Mouse (Mus musculus) liver, adult 2 months (tissue): Measurements from ENCODE around the gene Arl10. TPM values are rescaled to one million over a fixed set of nuclear protein-coding genes. Genes with fewer than 3 reads are reported as not detected.
A peak's percentile ranks its signal among the peaks of the same experiment; 100 is the strongest.

ENCODE experiments used
- DNase-seq: peaks from one replicate; pipeline ENCODE4 v3.0.0-alpha.2; 2011; ENCODE audit warnings: low read depth, low spot score; ENCODE audit errors: extremely low read depth
- H3K27ac ChIP-seq: fragments of 200-500 bp; replicated peaks from 2 replicates; pipeline ENCODE4 v1.5.1; 2012; ENCODE audit warnings: low read depth, mild to moderate bottlenecking, control low read depth, inconsistent platforms, low read length; ENCODE audit not compliant: insufficient read depth
- H3K27me3 ChIP-seq: fragments of 200-500 bp; 2 replicates; pipeline ENCODE4 v1.6.1; 2012; ENCODE audit warnings: mild to moderate bottlenecking, moderate library complexity, low read length, inconsistent platforms; ENCODE audit not compliant: control insufficient read depth, insufficient read depth
- H3K36me3 ChIP-seq: fragments of 200-500 bp; 2 replicates; pipeline ENCODE4 v1.6.1; 2012; ENCODE audit warnings: low read length, inconsistent platforms; ENCODE audit not compliant: control insufficient read depth, insufficient read depth
- H3K4me1 ChIP-seq: fragments of 200-500 bp; 2 replicates; pipeline ENCODE4 v1.6.1; 2011; ENCODE audit warnings: low read length; ENCODE audit not compliant: control insufficient read depth, insufficient read depth
- H3K4me3 ChIP-seq: fragments of 200-500 bp; 2 replicates; pipeline ENCODE4 v1.5.1; 2011; ENCODE audit warnings: low read depth, mild to moderate bottlenecking, control low read depth, low read length, moderate library complexity; ENCODE audit not compliant: insufficient read depth
- H3K79me2 ChIP-seq: fragments of 200-500 bp; 2 replicates; pipeline ENCODE4 v1.6.1; 2012; ENCODE audit warnings: inconsistent platforms, mild to moderate bottlenecking, low read length, moderate library complexity; ENCODE audit not compliant: control insufficient read depth, insufficient read depth
- H3K9ac ChIP-seq: fragments of 200-500 bp; 2 replicates; pipeline ENCODE4 v1.6.1; 2012; ENCODE audit warnings: low read depth, mild to moderate bottlenecking, control low read depth, inconsistent platforms, low read length
- CTCF ChIP-seq: fragments of 200-500 bp; IDR thresholded peaks from 2 replicates; pipeline ENCODE4 v1.5.1; 2011; ENCODE audit warnings: low read depth, low read length, control low read depth
- POLR2A ChIP-seq: fragments of 200-500 bp; IDR thresholded peaks from 2 replicates; pipeline ENCODE4 v1.6.1; 2011; ENCODE audit warnings: low read length, control low read depth; ENCODE audit not compliant: insufficient read depth; ENCODE audit errors: extremely low read depth
- WGBS: fragments of 180-500 bp; shearing (Covaris S2); methylation state at CpG from one replicate; pipeline ENCODE4 v1.1.7; 2018; 5-methylcytosine and 5-hydroxymethylcytosine counted together
- polyA plus RNA-seq: library from polyadenylated mRNA; depleted of rRNA; stranded (reverse); fragments of >200 nt; gene quantifications from 2 replicates; pipeline ENCODE4 v1.2.3, GENCODE M21; 2012
- total RNA-seq: library from RNA; depleted of rRNA; stranded (reverse); fragments of >200 nt; gene quantifications from 2 replicates; pipeline ENCODE4 v1.2.3, GENCODE M21; 2014

The Arl10 gene
- total and polyA plus RNA-seq, 2 experiments = 4.2 to 5.2 TPM

GRCm38 (mm10) chr13:54557652-54558051 is 17.2 kb upstream of the Arl10 start:
- Histone ChIP-seq H3K4me1 (peaks cover 8% of the 10 kb centered on the region), H3K27ac (peak overlapping the region; percentile 22), H3K4me3 (no peak overlapping the region), H3K36me3 (peaks cover 52% of the 10 kb centered on the region), H3K9ac (no peak overlapping the region), H3K27me3 (no peaks in the 10 kb centered on the region), H3K79me2 (peaks cover 10% of the 10 kb centered on the region; the same call in 1 of the 2 replicates)
- no peak for DNase-seq
- 82% methylated on average over 1 of the region's 1 CpGs for WGBS
- no peak for TF ChIP-seq CTCF
- TF ChIP-seq POLR2A = no peak

- DNase-seq = no peak
- H3K79me2 ChIP-seq = peaks cover 16% of the 10 kb centered on the region; the same call in 1 of the 2 replicates
- H3K27ac ChIP-seq = no peak overlapping the region
- H3K9ac ChIP-seq = no peak overlapping the region
- no peak for TF ChIP-seq CTCF
- 64% methylated on average over 2 of the region's 2 CpGs for WGBS
- peaks cover 42% of the 10 kb centered on the region for H3K36me3 ChIP-seq
- no peaks in the 10 kb centered on the region for H3K27me3 ChIP-seq
- H3K4me3 ChIP-seq = no peak overlapping the region
- H3K4me1 ChIP-seq = peaks cover 13% of the 10 kb centered on the region
Measured at GRCm38 (mm10) chr13:54559656-54560055, 15.2 kb upstream of the Arl10 start.

DNA sequence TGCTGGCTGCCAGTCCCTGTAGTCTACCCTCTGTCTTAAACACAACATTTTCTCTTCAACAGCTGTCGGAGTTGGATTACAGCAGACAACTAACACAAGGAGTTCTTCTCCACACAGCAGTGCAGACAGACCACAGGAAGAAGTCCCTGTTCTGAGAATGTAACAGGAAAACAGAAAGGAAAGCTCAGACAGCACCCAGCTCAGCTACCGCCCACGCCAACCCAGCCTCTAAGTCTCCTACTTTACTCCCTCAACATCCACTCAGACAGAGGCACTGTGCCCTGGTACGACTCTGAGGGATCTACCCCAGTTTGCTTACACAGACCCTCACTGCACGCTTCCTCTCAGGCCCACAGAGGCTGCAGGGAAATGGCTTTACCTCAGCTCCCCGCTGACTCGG is 14.2 kb upstream of the Arl10 start:
- no peak for DNase-seq
- Histone ChIP-seq H3K79me2 (peaks cover 20% of the 10 kb centered on the region; the same call in 1 of the 2 replicates), H3K4me3 (no peak overlapping the region), H3K27me3 (no peaks in the 10 kb centered on the region), H3K4me1 (peaks cover 16% of the 10 kb centered on the region), H3K36me3 (peaks cover 38% of the 10 kb centered on the region), H3K9ac (no peak overlapping the region), H3K27ac (no peak overlapping the region)
- 96% methylated on average over 7 of the region's 7 CpGs for WGBS
- TF ChIP-seq CTCF (no peak), POLR2A (no peak)

DNA sequence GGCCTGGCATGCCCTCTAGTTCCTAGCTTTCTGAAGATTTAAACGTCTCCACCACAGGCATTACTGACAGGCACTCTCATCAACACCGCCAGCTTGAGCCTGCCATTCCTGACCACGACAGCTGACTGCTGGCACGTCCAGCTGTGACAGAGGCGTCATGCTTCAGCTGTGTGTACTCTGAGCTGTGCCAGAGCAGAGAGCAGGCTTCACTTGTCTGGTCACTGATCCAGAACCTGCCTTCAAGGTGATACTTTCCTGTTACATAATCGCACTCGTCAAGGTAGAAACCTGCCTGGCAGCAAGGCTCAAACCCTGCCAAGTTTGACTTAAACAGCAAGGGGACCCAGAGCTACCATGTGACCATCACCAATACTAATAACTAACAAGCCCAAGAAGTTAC is 12.3 kb upstream of the Arl10 start:
- 26% methylated on average over 7 of the region's 7 CpGs for WGBS
- Histone ChIP-seq H3K9ac (no peak overlapping the region), H3K27ac (peak overlapping the region; percentile 59), H3K79me2 (peaks cover 20% of the 10 kb centered on the region; the same call in 1 of the 2 replicates), H3K4me3 (no peak overlapping the region), H3K36me3 (peaks cover 32% of the 10 kb centered on the region), H3K4me1 (peaks cover 16% of the 10 kb centered on the region), H3K27me3 (no peaks in the 10 kb centered on the region)
- TF ChIP-seq POLR2A (no peak), CTCF (no peak)
- DNase-seq = peak; percentile 96

DNA sequence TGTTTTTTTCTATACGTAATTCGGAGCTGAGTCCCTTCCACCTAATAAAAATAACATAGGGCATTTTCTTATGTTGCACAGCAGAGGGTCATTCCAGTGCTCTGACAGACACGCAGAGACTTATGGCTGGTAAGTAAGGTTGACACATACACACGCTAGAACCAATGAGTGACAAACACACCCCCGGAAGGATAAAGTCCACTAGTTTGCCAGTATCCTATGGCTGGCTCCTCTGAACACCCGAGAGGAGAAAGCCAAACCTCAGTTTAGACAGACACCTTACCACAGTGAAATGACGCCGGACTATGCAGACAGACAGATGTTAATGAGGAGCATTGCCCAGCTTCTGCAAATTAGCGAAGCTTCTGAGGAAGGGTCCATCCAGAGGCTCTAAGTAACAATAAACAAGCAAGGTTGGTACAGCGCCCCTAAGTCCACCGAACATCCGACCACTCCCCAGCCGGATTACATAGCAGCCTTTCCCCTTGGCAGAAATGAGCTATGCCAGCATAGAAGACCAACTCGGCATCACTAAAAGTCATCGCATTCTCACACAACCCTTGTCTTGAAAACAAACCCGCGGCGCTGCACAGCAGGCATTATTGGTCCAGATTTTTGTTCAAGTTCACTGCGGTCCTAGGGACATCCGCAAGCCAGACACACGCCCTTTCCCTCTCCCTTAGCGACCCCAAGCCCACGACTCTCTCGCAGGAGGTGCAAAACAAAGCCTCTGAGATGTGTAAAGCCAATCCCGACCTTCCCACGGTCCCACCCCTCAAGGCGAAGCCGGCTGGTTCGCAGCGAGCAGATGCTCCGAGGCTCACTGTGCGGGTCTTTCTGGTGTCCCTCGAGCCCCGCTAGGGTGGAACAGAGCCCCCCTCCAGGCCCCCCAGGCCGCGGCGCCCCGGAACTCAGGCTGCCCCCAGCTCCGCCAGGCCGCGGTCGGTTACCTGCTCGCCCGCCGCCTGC is 10.3 kb upstream of the Arl10 start:
- Histone ChIP-seq H3K36me3 (peaks cover 18% of the 10 kb centered on the region), H3K27me3 (no peaks in the 10 kb centered on the region), H3K79me2 (peaks cover 20% of the 10 kb centered on the region; the same call in 1 of the 2 replicates), H3K27ac (peak overlapping the region; percentile 63), H3K9ac (peak overlapping the region; percentile 84), H3K4me3 (peak overlapping the region; percentile 79), H3K4me1 (peaks cover 16% of the 10 kb centered on the region)
- WGBS = 4% methylated on average over 44 of the region's 45 CpGs
- DNase-seq = peak; percentile 56
- TF ChIP-seq POLR2A (no peak), CTCF (no peak)

GRCm38 (mm10) chr13:54565201-54565581 is 9.6 kb upstream of the Arl10 start, which contains the start of gene 4833439L19Rik:
Gene 4833439L19Rik, minus strand, starts transcription at chr13:54565435.
- peak; percentile 87 for TF ChIP-seq POLR2A
- TF ChIP-seq CTCF = no peak
- peak; percentile 89 for DNase-seq
- peaks cover 16% of the 10 kb centered on the region for H3K4me1 ChIP-seq

More at GRCm38 (mm10) chr13:54565201-54565581, 9.6 kb upstream of the Arl10 start, which contains the start of gene 4833439L19Rik:
- Histone ChIP-seq H3K27me3 (no peaks in the 10 kb centered on the region), H3K27ac (peak within 1 kb of the TSS; percentile 71), H3K4me3 (peak within 1 kb of the TSS; percentile 79), H3K36me3 (peaks cover 13% of the 10 kb centered on the region), H3K79me2 (peaks cover 20% of the 10 kb centered on the region; the same call in 1 of the 2 replicates), H3K9ac (peak within 1 kb of the TSS; percentile 84)
- WGBS = under 1% methylated on average over 27 of the region's 27 CpGs
